Mouse (Mus musculus): Measurements from ENCODE around the gene Specc1l. TPM values are rescaled to one million over a fixed set of nuclear protein-coding genes. Genes with fewer than 3 reads are reported as not detected.
"Not testable (repeated sequence)": the region's sequence is repeated elsewhere in the genome, so short reads cannot be mapped to it uniquely, and the experiment has no call there.

Gene Specc1l
- total RNA-seq, 4 experiments from 2014 or later, result 41.3 to 50.8 (median 42.7) TPM

DNA sequence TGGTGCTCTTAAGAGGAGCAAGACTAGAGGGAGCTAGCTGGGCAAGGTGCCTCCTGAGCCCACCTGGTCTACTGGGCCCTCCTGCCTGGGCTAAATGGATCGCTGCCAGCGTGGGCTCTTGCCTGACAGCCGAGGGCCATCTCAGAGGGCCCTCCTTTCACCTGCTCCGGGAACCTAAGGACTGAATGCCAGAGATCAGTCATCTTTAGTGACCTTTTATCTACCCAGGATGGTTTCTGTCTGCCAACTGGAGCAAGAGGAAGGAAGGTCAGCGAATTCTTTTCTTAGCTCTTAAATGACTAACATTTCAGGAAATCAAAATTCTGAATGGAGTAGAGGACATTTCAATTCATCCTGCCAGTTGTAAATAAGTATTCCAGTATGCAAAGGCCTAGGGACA lies 138.7 kb downstream of the Specc1l start:
- no peak for DNase-seq (ENCODE audit: low spot score in 2 of 2)

DNA sequence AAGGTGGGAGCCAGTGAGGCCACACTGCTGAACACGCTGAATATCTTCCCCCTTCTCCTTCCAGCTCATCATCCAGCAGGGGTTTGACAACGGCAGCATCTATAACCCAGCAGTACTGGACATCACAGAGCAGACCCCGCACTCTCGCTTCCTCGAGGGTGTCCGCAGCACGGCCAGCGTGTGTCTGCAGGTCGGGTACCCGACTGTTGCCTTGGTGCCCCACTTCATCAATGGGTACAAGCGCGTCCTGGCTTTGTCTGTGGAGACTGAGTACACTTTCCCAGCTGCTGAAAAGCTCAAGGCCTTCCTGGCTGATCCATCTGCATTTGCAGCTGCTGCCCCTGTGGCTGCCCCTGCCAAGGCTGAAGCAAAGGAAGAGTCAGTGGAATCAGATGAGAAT lies 140.7 kb downstream of the Specc1l start:
- no peak for DNase-seq (ENCODE audit: low spot score in 2 of 2)

DNA sequence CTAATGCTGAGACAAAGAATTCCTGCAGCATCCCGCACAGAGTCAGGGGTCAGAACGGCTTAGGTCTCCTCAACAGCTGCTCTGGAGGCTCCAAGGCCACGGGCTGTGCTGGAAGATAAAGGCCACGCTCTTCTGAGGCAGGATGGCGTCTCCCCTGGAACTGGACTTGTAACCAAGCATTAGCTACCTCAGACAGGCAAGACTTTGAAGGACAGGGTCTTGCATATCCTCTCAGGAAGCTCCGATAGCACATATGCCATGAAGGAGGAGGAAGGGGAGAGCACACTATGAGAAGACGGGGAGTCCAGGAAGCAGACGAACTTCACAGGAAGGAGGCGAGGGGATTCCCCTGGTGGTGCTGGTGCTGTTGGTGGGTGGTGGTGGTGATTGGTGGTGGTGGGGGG lies 142.0 kb downstream of the Specc1l start:
- DNase-seq (ENCODE audit: low spot score in 2 of 2), result not testable (repeated sequence)

DNA sequence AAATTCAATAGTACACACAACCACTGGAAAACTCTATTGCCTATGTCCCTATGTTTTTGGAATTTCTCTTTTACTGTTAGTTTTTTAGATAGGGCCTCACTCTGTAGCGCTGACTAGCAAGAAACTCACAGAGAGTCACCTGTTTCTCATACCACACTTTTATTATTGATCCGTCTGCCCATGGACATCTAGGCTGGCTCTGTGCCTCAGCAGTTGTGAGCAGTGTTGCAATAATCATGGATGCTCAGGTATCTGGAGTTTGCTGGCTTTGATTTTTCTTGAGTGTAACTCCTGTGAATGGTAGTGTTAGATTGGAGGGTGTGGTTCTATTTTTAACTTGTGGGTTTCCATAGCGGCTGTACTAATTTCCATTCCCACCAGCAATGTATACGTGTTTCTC lies 143.5 kb downstream of the Specc1l start:
- DNase-seq (ENCODE audit: low spot score in 2 of 2), result no peak

Other genes with a start within 250 kb of the Specc1l start
- 100 to 1,000 TPM in 2 of 4 experiments, 10 to 100 TPM in 2; 88.3 to 111 (median 102) TPM for gene Gnaz, start 244.9 kb upstream of the Specc1l start, total RNA-seq (2022)
- 1 to 10 TPM in 1 of 4 experiments, under 1 TPM in 2, not detected in 1; 0.31 to 1.4 (median 0.75) TPM for gene Rsph14, start 179.5 kb upstream of the Specc1l start, total RNA-seq (2022)
- gene Rab36, start 175.0 kb upstream of the Specc1l start, total RNA-seq (2022), result 10 to 100 TPM; 30.0 to 35.7 (median 33.2) TPM
- 100 to 1,000 TPM in 2 of 4 experiments, 10 to 100 TPM in 2; 96.5 to 140 (median 115) TPM for gene Bcr, start 151.5 kb upstream of the Specc1l start, total RNA-seq (2022)
- 1 to 10 TPM; 1.1 to 2.7 (median 1.9) TPM for gene Adora2a, start 104.8 kb downstream of the Specc1l start, total RNA-seq (2022)
- under 1 TPM; 0.20 to 0.83 (median 0.44) TPM for gene Upb1, start 189.0 kb downstream of the Specc1l start, total RNA-seq (2022)

Data from layer of hippocampus, adult 8-10 months (tissue).